Mouse (Mus musculus): ENCODE measurements around the gene Gm49342. TPM values are rescaled to one million over a fixed set of nuclear protein-coding genes. Genes with fewer than 3 reads are reported as not detected.
"Not testable (repeated sequence)": the region's sequence is repeated elsewhere in the genome, so short reads cannot be mapped to it uniquely, and the experiment has no call there.

Gene Gm49342
- polyA plus RNA-seq, 1 experiment from 2014 or later = not detected

- Histone ChIP-seq H3K4me3 (peak overlapping the region; percentile 55), H3K36me3 (peaks cover 10% of the 10 kb centered on the region), H3K27ac (peak overlapping the region; percentile 87)
- WGBS = 14% methylated on average over 6 of the region's 6 CpGs
- not testable (repeated sequence) for H3K27me3 ChIP-seq (ENCODE audit: insufficient read depth, poor library complexity, severe bottlenecking); H3K9me3 ChIP-seq; DNase-seq (ENCODE audit: low spot score); H3K4me1 ChIP-seq
These were observed 764 bp downstream of the Gm49342 start for GRCm38 (mm10) chr14:50945081-50945480.

- 30% methylated on average over 3 of the region's 3 CpGs for WGBS
- peaks cover 12% of the 10 kb centered on the region for H3K36me3 ChIP-seq
- not testable (repeated sequence) for DNase-seq (ENCODE audit: low spot score); H3K4me1 ChIP-seq; H3K27me3 ChIP-seq (ENCODE audit: insufficient read depth, poor library complexity, severe bottlenecking); H3K9me3 ChIP-seq
- H3K4me3 ChIP-seq = peak overlapping the region; percentile 55
- peak overlapping the region; percentile 87; the same call in 1 of the 2 replicates for H3K27ac ChIP-seq
These were observed 1.2 kb downstream of the Gm49342 start for GRCm38 (mm10) chr14:50945526-50945925.

- Histone ChIP-seq H3K9me3 (no peaks in the 10 kb centered on the region), H3K4me1 (peaks cover 4% of the 10 kb centered on the region), H3K36me3 (peaks cover 10% of the 10 kb centered on the region), H3K27me3 (ENCODE audit: insufficient read depth, poor library complexity, severe bottlenecking) (no peaks in the 10 kb centered on the region), H3K27ac (no peak overlapping the region), H3K4me3 (no peak overlapping the region)
- no peak for DNase-seq (ENCODE audit: low spot score)
- 86% methylated on average over 10 of the region's 10 CpGs for WGBS
These were observed 11.2 kb downstream of the Gm49342 start for GRCm38 (mm10) chr14:50955487-50955886.

DNA sequence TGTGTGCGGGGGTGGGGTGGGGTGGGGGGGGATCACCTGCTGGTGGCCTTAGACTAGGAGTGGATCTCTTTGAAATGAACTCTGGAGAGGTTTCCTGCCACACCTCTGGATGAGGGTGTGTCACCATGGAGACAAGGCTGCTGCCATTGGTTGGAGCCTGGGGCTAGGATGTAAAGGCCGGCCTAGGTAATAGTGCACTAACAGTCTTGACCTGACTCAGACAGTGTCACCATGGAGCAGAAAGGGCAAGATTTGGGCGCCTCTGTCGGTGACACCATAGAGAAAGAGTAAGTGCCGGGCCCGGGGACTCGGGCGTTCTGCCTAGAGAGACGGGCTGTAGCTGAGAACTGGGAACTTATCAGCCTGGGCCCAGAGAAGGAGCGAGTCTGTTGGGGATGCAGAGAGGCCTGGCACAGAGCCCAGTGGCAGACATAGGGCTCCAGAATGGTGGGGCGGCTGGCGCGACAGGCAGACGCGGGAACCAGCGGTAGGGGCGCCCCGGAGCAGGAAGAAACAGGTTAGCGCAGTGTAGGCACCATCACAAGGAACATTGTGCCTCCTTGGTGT, 11.7 kb downstream of the Gm49342 start, which contains the start of gene Pnp2:
Pnp2 (plus strand) TSS at position 51 of the 567 bp plus-strand sequence.
- not testable (repeated sequence) for H3K27ac ChIP-seq; DNase-seq (ENCODE audit: low spot score)
- 7% methylated on average over 19 of the region's 19 CpGs for WGBS

DNA sequence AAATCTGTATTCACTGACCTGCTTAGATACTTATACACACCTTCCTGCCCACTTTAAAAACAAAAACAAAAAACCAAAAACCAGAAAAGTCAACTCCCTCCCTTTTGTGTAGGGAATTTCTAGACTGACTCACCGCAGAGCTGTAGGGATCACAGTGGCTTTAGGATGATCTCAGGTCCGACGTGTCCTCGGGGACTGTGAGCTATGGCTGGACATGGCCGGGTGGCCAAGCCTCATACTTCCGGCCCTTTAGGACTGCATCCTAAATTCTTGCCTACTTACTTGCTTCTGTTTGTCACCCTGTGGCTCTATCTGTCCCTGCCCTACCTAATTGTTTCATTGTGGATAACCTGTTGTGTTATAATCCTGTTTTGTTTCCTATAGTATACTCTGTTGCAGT, 12.4 kb downstream of the Gm49342 start:
- DNase-seq (ENCODE audit: low spot score); H3K27me3 ChIP-seq (ENCODE audit: insufficient read depth, poor library complexity, severe bottlenecking); H3K27ac ChIP-seq; H3K36me3 ChIP-seq; H3K4me1 ChIP-seq; H3K9me3 ChIP-seq; H3K4me3 ChIP-seq: not testable (repeated sequence)
- WGBS = 77% methylated on average over 6 of the region's 6 CpGs

More for the DNA sequence above, 11.7 kb downstream of the Gm49342 start, which contains the start of gene Pnp2:
- not testable (repeated sequence) for H3K36me3 ChIP-seq; H3K9me3 ChIP-seq; H3K4me1 ChIP-seq; H3K27me3 ChIP-seq (ENCODE audit: insufficient read depth, poor library complexity, severe bottlenecking)
- peak within 1 kb of the TSS; percentile 25 for H3K4me3 ChIP-seq

- H3K27ac ChIP-seq; DNase-seq (ENCODE audit: low spot score); H3K4me3 ChIP-seq; H3K27me3 ChIP-seq (ENCODE audit: insufficient read depth, poor library complexity, severe bottlenecking); H3K36me3 ChIP-seq; H3K9me3 ChIP-seq; H3K4me1 ChIP-seq: not testable (repeated sequence)
- WGBS = 67% methylated on average over 3 of the region's 3 CpGs
These were observed 12.8 kb downstream of the Gm49342 start for GRCm38 (mm10) chr14:50957146-50957545.

GRCm38 (mm10) chr14:50958289-50958995, 14.1 kb downstream of the Gm49342 start:
- 87% methylated on average over 5 of the region's 5 CpGs for WGBS
- not testable (repeated sequence) for H3K27me3 ChIP-seq (ENCODE audit: insufficient read depth, poor library complexity, severe bottlenecking); H3K4me3 ChIP-seq; H3K4me1 ChIP-seq; H3K36me3 ChIP-seq; H3K9me3 ChIP-seq; DNase-seq (ENCODE audit: low spot score); H3K27ac ChIP-seq

- Histone ChIP-seq H3K9me3 (no peaks in the 10 kb centered on the region), H3K27ac (no peak overlapping the region), H3K4me3 (no peak overlapping the region), H3K36me3 (no peaks in the 10 kb centered on the region), H3K27me3 (ENCODE audit: insufficient read depth, poor library complexity, severe bottlenecking) (no peaks in the 10 kb centered on the region), H3K4me1 (peaks cover 4% of the 10 kb centered on the region; the same call in 1 of the 2 replicates)
- no peak for DNase-seq (ENCODE audit: low spot score)
- WGBS = 80% methylated on average over 5 of the region's 5 CpGs
These were observed 24.1 kb downstream of the Gm49342 start for GRCm38 (mm10) chr14:50968216-50968980.

DNA sequence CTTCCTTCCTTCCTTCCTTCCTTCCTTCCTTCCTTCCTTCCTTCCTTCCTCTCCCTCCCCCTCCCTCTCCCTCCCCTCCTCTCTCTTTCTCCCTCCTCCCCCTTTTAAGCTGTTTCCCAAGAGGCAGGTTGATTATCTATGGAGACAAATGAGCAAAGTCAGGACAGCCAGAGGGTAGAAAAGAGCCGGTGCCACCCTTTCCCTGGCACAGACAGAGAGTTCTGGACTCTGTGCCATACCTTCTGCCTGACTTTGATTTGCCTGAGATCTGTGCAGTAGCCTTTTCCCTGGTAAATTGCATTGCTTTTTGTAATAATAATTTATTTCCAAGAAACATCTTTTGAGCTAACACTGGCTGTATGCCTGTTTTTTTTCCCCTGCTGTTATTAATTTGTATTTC, 24.7 kb downstream of the Gm49342 start:
- DNase-seq (ENCODE audit: low spot score) = no peak
- Histone ChIP-seq H3K27ac (no peak overlapping the region), H3K36me3 (no peaks in the 10 kb centered on the region), H3K4me1 (peaks cover 4% of the 10 kb centered on the region; the same call in 1 of the 2 replicates), H3K27me3 (ENCODE audit: insufficient read depth, poor library complexity, severe bottlenecking) (no peaks in the 10 kb centered on the region), H3K4me3 (no peak overlapping the region), H3K9me3 (no peaks in the 10 kb centered on the region)
- 18% methylated on average over 1 of the region's 1 CpGs for WGBS

DNA sequence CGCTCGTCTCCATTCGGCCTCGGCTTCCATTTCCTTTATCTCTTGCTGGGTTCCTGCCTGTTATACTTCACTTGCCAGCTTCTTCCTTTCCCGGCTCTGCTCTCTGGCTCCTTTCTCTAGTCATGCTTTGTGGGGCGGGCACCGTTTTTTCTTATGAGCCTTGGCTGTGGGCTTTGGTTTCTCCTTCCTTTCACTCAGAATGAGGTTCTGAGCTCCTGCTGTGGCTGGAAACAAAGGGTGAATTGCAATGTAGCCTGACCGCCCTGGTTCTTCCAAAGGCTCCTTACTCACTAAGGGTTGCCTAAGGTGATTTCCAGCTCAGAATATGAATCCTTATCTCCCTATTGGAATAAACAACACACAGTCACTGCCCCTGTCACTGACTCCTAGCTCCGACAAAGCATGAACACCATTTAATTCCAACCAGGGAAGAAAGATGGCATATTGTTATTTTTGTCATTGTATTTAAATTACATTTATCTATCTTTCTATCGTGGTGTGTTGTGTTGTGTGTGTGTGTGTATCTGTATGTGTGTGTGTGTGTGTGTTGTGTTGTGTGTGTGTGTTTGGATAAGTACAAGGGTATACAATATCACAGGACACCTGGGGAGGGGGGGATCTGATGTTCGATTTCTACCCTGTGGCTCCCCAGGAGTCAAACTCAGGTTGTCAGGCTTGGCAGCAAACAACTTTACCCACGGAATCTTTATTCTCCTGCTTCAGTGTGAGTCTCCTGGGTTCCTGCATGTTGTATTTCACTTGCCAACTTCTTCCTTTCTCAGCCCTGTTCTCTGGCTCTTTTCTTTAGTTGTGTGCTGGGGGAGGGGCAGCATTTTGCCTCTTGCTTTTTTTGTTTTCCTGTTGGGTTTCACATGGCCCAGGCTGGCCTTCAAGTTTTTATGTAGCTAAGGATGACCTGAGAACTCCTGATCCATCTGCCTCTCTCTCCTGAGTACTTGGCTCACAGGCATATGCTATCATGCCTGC, 25.5 kb downstream of the Gm49342 start:
- H3K27ac ChIP-seq = peak overlapping the region; percentile 18; the same call in 1 of the 2 replicates
- H3K27me3 ChIP-seq (ENCODE audit: insufficient read depth, poor library complexity, severe bottlenecking) = no peaks in the 10 kb centered on the region
- peaks cover 4% of the 10 kb centered on the region; the same call in 1 of the 2 replicates for H3K4me1 ChIP-seq
- no peaks in the 10 kb centered on the region for H3K9me3 ChIP-seq
- no peak overlapping the region for H3K4me3 ChIP-seq
- no peaks in the 10 kb centered on the region for H3K36me3 ChIP-seq
- WGBS = 22% methylated on average over 12 of the region's 12 CpGs
- no peak for DNase-seq (ENCODE audit: low spot score)

DNA sequence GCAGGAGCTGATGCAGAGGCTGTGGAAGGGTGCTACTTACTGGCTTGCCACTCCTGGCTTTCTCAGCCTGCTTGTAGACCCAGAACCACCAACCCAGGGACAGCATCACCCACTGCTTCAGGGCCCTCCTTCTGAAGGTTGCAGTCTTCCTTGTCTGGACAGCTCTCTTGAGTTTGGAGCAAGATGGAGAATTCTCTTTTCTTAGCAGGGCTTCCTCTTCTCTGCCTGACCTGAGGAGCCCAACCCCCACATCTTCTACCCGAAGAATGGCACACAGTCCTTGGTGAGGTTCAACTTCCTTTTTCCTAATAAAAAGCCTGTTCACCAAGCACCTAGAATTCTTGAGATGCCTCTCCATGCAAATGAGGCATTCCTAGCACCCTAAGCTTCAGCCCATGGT, 26.5 kb downstream of the Gm49342 start:
- no peaks in the 10 kb centered on the region for H3K9me3 ChIP-seq
- no peak for DNase-seq (ENCODE audit: low spot score)
- no peaks in the 10 kb centered on the region for H3K27me3 ChIP-seq (ENCODE audit: insufficient read depth, poor library complexity, severe bottlenecking)
- no peaks in the 10 kb centered on the region for H3K36me3 ChIP-seq
- H3K4me3 ChIP-seq = no peak overlapping the region
- H3K4me1 ChIP-seq = peaks cover 8% of the 10 kb centered on the region
- WGBS = 74% methylated on average over 1 of the region's 1 CpGs
- H3K27ac ChIP-seq = no peak overlapping the region

DNA sequence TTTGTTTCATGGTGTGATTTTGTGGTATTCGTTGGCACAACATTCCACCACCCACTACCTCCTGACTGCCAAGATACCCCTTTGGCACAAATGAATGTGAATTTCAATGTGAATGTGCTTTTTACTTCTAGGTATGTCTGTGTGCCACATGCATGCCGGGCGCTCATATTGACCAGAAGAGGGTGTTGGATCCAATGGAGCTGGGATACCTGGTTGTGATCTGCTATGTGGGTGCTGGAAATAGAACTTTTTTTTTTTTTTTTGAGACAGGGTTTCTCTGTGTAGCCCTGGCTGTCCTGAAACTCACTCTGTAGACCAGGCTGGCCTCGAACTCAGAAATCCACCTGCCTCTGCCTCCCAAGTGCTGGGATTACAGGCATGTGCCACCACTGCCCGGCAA, 28.7 kb downstream of the Gm49342 start:
- not testable (repeated sequence) for H3K9me3 ChIP-seq; H3K36me3 ChIP-seq; H3K27ac ChIP-seq; H3K4me3 ChIP-seq; DNase-seq (ENCODE audit: low spot score); H3K27me3 ChIP-seq (ENCODE audit: insufficient read depth, poor library complexity, severe bottlenecking)
- peaks cover 13% of the 10 kb centered on the region for H3K4me1 ChIP-seq
- WGBS = 89% methylated on average over 5 of the region's 5 CpGs
